Mouse (Mus musculus) midbrain, postnatal 0 days (tissue): ENCODE data around the gene Lbh. TPM values are rescaled to one million over a fixed set of nuclear protein-coding genes. Genes with fewer than 3 reads are reported as not detected.
A peak's percentile ranks its signal among the peaks of the same experiment; 100 is the strongest.

Experiments used
- ATAC-seq: fragments of 200-750 bp; cut with Nextera tagmentation; 2 replicates; pipeline ENCODE4 v1.8.0; 2017; ENCODE audit warnings: moderate number of reproducible peaks, mild to moderate bottlenecking, moderate TSS enrichment, moderate library complexity; ENCODE audit not compliant: low FRiP score
- DNase-seq: peaks from one replicate; pipeline ENCODE4 v3.0.0-alpha.2; 2015; ENCODE audit warnings: low spot score
- H3K27ac ChIP-seq: fragments of 300-500 bp; sonication (generic); 2 replicates; pipeline ENCODE4 v1.5.1; 2014; ENCODE audit warnings: low read depth, mild to moderate bottlenecking, low read length, mixed read lengths
- H3K27me3 ChIP-seq: fragments of 300-500 bp; sonication (generic); 2 replicates; pipeline ENCODE4 v1.6.1; 2014; ENCODE audit warnings: low read length, control low read depth, mixed read lengths; ENCODE audit not compliant: insufficient read depth
- H3K36me3 ChIP-seq: fragments of 300-500 bp; sonication (generic); 2 replicates; pipeline ENCODE4 v1.6.1; 2014; ENCODE audit warnings: low read length, control low read depth, mixed read lengths; ENCODE audit not compliant: insufficient read depth
- H3K4me1 ChIP-seq: fragments of 300-500 bp; sonication (generic); 2 replicates; pipeline ENCODE4 v1.6.1; 2014; ENCODE audit warnings: mild to moderate bottlenecking, control low read depth, antibody characterized with exemption, low read length, mixed read lengths; ENCODE audit not compliant: insufficient read depth
- H3K4me2 ChIP-seq: fragments of 300-500 bp; sonication (generic); 2 replicates; pipeline ENCODE4 v1.6.1; 2014; ENCODE audit warnings: low read depth, mild to moderate bottlenecking, low read length, mixed read lengths; ENCODE audit not compliant: poor library complexity, severe bottlenecking
- H3K4me3 ChIP-seq: fragments of 300-500 bp; sonication (generic); 2 replicates; pipeline ENCODE4 v1.5.1; 2014; ENCODE audit warnings: low read depth, mild to moderate bottlenecking, low read length, moderate library complexity
- H3K9ac ChIP-seq: fragments of 300-500 bp; sonication (generic); replicated peaks from 2 replicates; pipeline ENCODE4 v1.6.1; 2014; ENCODE audit warnings: mild to moderate bottlenecking, low read length, moderate library complexity, mixed read lengths; ENCODE audit not compliant: poor library complexity, severe bottlenecking
- H3K9me3 ChIP-seq: fragments of 300-500 bp; sonication (generic); 2 replicates; pipeline ENCODE4 v1.6.1; 2016; ENCODE audit warnings: low read length, control low read depth
- CTCF ChIP-seq: IDR thresholded peaks from 2 replicates; pipeline ENCODE4 v1.5.1; 2016; ENCODE audit warnings: antibody characterized with exemption, mild to moderate bottlenecking
- WGBS: fragments of 180-500 bp; shearing (Covaris S2); extraction: QIAGEN DNeasy Blood & Tissue Kit; methylation state at CpG from one replicate; pipeline ENCODE4 v1.1.7; 2014; 5-methylcytosine and 5-hydroxymethylcytosine counted together
- polyA plus RNA-seq: library from polyadenylated mRNA; unstranded; fragments of >200 nt; fragmentation: Nextera tagmentation; extraction: Ambion mirVana; gene quantifications from 2 replicates; pipeline ENCODE4 v1.2.1, GENCODE M21; 2015
- total RNA-seq: library from RNA; depleted of rRNA; stranded (reverse); fragments of >200 nt; gene quantifications from 2 replicates; pipeline ENCODE4 v1.2.3, GENCODE M21; 2014

Lbh gene
- total and polyA plus RNA-seq, 2 experiments from 2014 or later: 3.3 to 77.1 TPM

DNA sequence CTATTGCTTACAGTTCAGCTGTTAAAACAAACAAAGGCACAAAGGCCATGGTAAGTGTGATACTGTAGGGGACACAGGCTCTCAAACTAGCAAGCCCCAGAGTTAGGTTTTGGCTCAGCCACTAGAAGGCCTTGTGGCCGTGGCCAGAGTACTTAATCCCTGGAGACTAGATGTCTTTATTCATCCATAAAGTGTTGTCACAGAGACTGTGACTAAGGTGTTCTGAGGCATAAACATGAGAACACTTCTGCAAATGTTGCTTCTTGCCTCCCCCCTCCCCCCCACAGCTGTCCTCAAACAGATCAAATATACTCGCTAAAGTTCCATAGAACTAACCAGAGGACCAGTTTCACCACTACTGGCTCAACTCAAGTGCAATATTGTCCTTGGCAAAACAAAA lies 4.0 kb upstream of the Lbh start:
- H3K27ac ChIP-seq: no peak overlapping the region
- DNase-seq (no peak), ATAC-seq (no peak)
- 70% methylated on average over 2 of the region's 2 CpGs for WGBS
- no peaks in the 10 kb centered on the region for H3K36me3 ChIP-seq
- H3K4me2 ChIP-seq: no peak overlapping the region
- no peaks in the 10 kb centered on the region for H3K9me3 ChIP-seq
- no peaks in the 10 kb centered on the region for H3K27me3 ChIP-seq
- no peaks in the 10 kb centered on the region for H3K4me1 ChIP-seq
- no peak overlapping the region for H3K9ac ChIP-seq
- no peak for TF ChIP-seq CTCF
- H3K4me3 ChIP-seq: no peak overlapping the region

DNA sequence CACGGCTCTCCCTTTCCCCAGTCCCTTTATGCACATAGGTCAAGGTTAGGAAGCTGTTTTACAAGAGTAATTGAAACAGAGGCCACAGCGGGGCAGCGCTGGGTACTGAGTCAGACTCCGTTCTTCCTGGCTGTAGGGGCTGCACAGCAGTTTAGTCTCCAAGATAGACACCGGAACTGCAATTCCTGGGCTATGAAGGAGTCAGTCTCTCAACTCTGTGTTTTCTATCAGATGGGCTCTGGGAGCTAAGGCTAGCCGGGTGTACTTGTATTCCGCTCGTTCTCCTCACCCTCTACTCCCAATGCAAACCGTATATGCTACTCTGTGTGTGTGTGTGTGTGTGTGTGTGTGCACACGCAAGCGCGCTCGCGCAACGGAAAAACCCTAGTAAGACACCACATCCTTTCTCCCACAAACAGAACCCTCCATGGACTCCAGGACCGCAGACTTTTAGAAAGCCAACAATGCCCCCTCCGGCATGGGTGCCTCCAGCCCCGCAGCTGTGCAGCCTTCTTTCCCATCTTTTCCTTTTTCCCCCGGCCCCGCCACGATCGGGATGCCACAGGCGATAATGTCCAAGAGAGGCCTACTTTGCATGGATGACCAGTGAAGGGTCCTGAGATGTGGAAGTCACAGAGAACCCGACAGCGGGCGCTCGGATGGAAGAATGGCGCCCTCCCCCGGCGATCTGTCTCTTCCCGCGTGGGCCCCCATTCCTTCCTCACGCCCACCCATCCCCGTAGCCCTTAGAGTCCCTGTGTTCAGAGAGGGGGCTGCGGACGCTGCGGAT lies 669 bp upstream of the Lbh start:
- Histone ChIP-seq H3K4me1 (peaks cover 5% of the 10 kb centered on the region; the same call in 1 of the 2 replicates), H3K4me3 (peak overlapping the region; percentile 81), H3K4me2 (peak overlapping the region; percentile 86), H3K9ac (peak overlapping the region; percentile 89), H3K27ac (peak overlapping the region; percentile 96), H3K36me3 (no peaks in the 10 kb centered on the region), H3K27me3 (no peaks in the 10 kb centered on the region), H3K9me3 (no peaks in the 10 kb centered on the region)
- ATAC-seq (peak; percentile 74), DNase-seq (peak; percentile 78)
- under 1% methylated on average over 37 of the region's 37 CpGs for WGBS
- TF ChIP-seq CTCF: peak; percentile 62

DNA sequence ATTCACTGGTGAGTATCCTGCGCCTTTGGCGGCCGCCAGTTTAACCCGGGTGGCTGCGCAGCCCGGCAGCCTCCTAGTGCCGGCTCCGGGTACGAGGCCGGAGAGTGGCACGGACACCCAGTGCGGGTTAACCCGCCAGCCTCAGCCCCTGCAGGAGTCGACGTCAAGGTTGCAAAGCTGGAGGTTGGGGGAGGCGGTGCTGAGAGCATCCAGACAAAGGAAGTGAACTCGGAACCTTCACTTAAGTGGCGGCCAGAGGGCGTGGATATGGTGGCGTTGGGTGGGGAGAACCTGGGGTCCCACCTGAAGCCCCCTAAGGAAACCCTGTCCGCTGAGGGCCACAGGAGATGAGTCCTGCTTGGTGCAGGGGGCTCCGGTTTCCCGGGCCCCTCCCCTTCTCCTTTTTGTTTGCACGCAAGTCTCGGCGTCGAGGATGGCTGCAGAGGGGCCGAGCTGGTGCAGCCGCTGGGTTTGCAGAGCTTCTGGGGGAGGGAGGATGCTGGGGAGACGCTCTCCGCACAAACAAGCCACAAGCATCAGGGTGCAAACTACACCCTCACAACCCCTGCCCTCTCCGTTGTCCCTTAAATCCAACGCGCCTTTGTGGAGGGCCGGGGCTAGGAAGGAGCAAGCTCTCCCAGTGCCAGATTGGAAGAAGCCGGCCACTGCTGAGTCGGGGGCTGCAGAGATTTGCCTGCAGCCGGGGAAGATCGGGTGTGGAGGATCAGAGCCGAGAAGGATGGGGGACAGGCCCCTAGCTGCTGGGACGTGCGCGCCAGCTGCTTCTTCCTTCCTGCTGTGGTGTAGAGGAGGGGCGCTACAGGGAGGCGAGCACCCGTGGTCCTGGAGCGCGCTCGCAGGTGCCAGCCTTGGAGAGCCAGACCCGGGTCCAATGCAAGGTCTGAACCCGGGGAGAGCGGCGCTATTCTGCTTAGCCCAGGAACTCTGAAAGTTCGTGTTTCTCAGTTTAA lies 751 bp downstream of the Lbh start:
- under 1% methylated on average over 52 of the region's 54 CpGs for WGBS
- Histone ChIP-seq H3K9me3 (no peaks in the 10 kb centered on the region), H3K9ac (peak overlapping the region; percentile 89), H3K27me3 (no peaks in the 10 kb centered on the region), H3K27ac (peak overlapping the region; percentile 96), H3K4me1 (peaks cover 10% of the 10 kb centered on the region; the same call in 1 of the 2 replicates), H3K4me3 (peak overlapping the region; percentile 81), H3K4me2 (peak overlapping the region; percentile 86), H3K36me3 (peaks cover 6% of the 10 kb centered on the region; the same call in 1 of the 2 replicates)
- DNase-seq (peak; percentile 63), ATAC-seq (peak; percentile 76)
- TF ChIP-seq CTCF: peak; percentile 36

DNA sequence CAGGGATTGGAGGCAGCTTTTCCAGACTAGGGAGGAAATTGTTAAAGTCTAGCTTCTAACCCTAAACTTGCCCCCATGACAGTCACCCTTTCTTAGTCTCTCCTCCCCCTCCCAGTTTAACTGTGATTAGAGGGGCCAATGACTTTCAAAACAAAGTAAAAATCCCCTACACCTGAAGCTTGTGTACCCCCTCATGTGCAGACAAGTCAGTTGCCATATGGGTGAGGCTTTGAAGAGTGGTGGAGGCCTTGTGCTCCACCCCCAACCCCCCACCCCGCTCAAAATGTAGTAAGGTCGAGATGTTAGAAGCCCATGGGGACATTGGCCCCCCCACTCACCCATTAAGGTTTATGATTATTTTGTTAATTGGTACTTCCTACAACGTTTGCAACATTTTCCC lies 1.5 kb downstream of the Lbh start:
- peak overlapping the region; percentile 89 for H3K9ac ChIP-seq
- TF ChIP-seq CTCF: no peak
- H3K4me3 ChIP-seq: peak overlapping the region; percentile 81
- H3K4me1 ChIP-seq: peaks cover 11% of the 10 kb centered on the region; the same call in 1 of the 2 replicates
- H3K9me3 ChIP-seq: no peaks in the 10 kb centered on the region
- H3K4me2 ChIP-seq: peak overlapping the region; percentile 86
- H3K27ac ChIP-seq: peak overlapping the region; percentile 96
- DNase-seq: no peak
- 16% methylated on average over 3 of the region's 3 CpGs for WGBS
- ATAC-seq: no peak
- H3K27me3 ChIP-seq: no peaks in the 10 kb centered on the region
- peaks cover 6% of the 10 kb centered on the region; the same call in 1 of the 2 replicates for H3K36me3 ChIP-seq

DNA sequence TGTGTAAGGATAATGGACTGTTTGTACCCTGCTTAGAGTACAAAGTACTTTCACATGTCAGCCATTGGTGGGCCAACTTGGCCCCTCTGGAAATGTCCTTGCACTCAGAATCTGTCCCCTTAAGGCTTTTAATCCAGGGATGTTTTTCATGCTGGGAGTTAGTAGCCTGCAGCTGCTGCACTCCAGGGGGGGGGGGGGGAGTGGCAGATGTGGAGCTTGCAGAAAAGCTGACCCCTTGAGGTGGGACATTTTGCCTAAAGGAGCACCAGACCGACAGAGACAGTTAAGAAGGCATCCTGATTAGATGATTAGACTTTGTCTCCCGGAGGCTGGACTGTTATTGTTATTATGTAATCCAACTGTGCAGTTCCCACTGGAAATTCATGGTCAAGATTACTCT lies 2.3 kb downstream of the Lbh start:
- WGBS: 7% methylated on average over 2 of the region's 2 CpGs
- H3K4me3 ChIP-seq: peak overlapping the region; percentile 21
- peak overlapping the region; percentile 47 for H3K4me2 ChIP-seq
- H3K4me1 ChIP-seq: peaks cover 18% of the 10 kb centered on the region; the same call in 1 of the 2 replicates
- no peaks in the 10 kb centered on the region for H3K27me3 ChIP-seq
- ATAC-seq (no peak), DNase-seq (no peak)
- no peaks in the 10 kb centered on the region for H3K9me3 ChIP-seq
- H3K9ac ChIP-seq: no peak overlapping the region
- TF ChIP-seq CTCF: no peak
- peaks cover 6% of the 10 kb centered on the region; the same call in 1 of the 2 replicates for H3K36me3 ChIP-seq
- H3K27ac ChIP-seq: no peak overlapping the region
